Mouse (Mus musculus): ENCODE results near the gene Apobec1.
"Not testable (repeated sequence)": the region's sequence is repeated elsewhere in the genome, so short reads cannot be mapped to it uniquely, and the experiment has no call there.

GRCm38 (mm10) chr6:122575037-122575436, 27.2 kb downstream of the Apobec1 start:
- TF ChIP-seq POLR2A (IDR thresholded peaks at IDR 0.05; ENCODE audit: borderline replicate concordance, insufficient read depth, low read length); CTCF (IDR thresholded peaks at IDR 0.05; ENCODE audit: borderline replicate concordance, insufficient read depth, low read depth, low read length): not testable (repeated sequence)

Measured in cerebellum, adult 2 months (tissue).